Mouse (Mus musculus): Measurements from ENCODE around the gene Dmtf1.
A peak's percentile ranks its signal among the peaks of the same experiment; 100 is the strongest.

The Dmtf1 gene

DNA sequence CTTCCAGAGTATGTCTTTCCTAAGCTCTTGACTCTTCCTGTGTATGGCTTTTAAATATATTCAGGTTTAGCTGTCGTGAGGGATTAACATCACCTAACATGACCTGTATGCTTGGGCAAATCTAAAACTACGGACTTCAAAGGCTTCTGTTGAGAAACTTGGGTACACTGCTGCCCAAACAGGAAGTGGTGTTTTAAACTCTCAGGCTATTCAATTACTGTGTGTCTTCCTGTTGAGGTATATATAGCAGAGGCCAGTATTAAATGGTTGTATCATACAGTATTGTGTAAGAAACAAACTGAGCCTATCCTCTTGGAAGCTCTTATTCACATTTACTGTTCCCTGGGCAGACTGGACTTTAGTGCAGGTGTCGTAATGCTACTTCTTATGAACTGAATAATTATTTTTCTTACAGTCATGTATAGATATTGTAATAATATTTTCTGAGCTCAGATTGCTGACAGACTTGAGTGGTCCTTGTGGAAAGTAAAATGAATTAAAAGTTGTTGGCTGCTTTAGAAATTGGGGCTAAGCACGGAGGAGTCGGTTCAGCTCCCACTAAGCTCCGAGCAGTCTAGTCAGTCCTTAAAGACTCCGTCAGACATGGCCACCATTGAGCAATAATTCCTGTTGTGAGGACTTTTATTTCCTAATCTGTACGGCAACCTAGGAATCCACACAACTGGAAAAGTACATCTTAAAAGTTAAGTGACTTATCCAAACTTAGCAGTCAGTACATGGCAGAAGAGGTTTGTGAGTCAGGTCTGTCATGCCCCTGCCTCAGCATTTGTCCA lies 54.1 kb downstream of the Dmtf1 start:
- no peak for DNase-seq

GRCm38 (mm10) chr5:9106806-9107205 lies 54.8 kb downstream of the Dmtf1 start:
- DNase-seq = no peak

DNA sequence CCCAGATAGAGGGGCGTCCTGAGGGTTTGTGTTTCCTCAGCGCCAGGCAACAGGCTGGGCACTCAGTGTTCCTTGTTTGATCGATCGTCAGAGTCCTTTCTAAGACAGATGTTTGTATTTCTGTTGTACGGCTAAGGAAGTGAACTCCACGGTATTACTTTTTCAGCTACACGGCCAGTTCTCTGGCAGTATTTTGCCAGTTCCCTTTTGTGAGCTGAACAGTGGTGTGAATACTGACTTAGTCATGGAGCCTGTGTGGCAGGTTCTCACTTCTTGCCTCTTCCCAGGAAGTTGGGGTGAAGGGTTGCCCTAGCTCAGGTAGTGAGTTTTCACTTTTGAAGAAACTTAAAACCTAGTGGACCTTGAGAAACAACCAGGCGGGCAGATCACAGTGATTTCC lies 57.6 kb downstream of the Dmtf1 start:
- no peak for DNase-seq

DNA sequence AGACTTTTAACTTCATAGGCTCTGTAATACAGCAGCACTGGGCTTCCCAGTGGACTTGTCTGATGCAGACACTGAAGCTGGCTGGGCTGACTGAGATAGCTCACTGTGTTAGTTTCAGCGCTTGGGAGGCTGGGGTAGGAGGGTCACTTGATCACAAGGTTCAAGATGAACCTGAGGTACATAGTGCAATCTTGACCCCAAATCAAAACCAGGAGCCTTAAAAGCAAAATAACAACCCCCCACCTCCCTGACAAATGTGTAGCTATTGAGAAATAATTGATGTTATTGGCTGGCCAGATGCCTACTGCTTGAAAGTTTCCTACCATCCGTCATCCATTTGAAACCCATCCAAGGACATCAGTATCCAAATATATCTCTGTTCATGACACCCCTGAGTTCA lies 58.9 kb downstream of the Dmtf1 start:
- no peak for DNase-seq

DNA sequence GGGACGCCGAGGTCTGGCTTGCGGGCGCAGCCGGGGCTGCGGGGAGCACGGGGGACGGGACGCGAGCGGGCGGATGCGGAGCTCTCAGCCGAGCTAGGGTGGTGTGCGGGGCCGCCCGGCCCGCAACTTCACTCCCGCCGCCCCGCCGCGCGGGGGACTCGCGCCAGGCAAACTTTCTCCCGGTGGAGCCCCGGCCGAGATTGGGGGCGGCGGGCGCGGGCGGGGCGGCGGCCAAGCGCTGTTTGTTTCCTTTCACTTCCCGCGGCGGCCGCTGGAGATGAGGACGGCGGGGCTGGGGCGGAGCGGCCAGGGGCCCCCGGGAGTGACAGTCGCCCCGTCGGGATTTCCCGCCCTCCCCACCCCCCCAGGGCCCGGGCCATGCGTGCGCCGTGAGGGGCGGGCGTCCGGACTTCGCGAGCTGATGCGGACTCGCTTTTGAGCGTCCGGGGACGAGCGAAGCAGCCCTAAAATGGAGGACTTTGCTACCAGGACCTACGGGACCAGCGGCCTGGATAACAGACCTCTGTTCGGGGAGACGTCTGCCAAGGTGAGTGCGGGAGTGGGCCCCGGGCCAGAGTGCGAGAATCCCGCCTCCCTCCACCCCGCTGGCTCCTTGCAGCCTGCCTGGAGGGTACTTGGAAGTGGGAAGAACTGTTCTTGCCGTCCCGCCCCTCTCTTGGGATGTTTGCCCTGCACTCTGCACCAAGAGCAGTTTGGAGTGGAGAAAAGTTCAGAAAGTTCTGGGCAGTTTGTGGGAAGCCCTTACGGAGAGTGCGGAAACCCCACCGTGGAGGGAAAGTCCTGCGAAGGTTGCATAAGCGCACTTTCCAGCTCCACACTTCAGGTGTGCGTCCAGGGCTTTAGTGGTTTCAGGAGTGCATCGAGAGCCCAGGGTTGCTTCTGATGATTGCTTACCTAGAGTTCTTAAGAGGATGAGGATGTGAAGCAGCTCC lies 60.5 kb downstream of the Dmtf1 start:
- DNase-seq = no peak

DNA sequence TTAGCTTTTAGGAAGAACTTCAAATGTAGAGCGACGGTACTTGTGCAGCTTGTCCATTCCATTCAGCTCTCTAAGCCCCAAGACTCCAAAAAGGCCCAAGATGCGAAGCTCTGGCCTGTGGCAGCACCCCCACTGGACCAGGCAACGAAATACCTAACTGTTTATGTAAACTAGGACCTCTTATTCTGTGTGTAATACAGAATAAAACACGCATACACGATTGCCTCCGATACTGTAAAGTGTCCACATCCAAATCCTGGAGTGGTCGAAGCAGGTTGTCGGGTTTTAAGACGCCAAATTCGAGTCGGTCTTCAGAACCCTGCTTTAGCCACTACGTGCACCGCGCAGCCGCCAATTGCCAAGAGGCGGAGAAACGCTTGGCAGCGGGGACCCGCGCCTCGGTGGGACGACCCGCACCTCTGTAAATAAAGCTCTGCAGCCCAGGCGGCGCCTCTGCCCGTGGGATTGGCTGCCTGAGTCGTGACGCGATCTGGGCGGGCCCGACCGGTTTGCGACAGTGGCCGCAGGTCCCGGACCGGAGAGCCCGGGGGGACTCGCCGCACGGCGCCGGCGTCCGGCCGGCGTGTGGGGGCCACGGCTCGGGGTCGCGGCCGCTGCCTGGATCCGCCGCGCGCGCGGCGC lies 61.2 kb downstream of the Dmtf1 start, which contains the start of gene Tmem243:
Gene Tmem243 (plus strand): TSS at position 462 of the 642 bp plus-strand sequence.
- DNase-seq = peak; percentile 81

GRCm38 (mm10) chr5:9093490-9093889 lies 68.1 kb downstream of the Dmtf1 start:
- no peak for DNase-seq

GRCm38 (mm10) chr5:9092716-9093115 lies 68.9 kb downstream of the Dmtf1 start:
- DNase-seq = no peak

DNA sequence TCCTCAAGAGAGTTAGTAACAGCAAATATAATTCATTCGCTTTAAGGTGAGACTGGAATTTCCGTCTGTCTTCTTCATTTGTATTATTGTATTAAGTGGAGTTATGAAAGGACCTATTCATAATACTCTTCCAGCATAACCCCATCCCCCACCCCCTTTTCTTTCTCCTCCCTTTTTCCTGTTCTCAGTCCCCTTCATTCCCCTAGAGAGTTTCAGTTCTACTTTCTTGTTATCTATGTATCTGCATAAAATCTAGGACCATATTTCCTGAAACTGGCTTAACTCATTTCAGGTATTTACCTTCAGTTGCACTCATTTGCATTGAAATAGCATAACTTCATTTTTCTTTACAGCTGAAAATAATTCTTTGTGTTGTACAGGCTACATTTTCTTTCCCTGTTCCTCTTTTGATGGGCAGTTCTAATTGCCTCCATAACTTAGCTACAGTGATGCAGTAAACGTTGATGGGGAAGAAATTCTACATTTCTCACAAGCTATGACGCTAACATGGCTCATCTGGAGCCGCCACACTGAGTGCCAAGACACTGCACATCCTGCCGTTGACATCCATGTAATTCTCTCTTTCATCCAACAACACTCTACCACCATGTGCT lies 71.0 kb downstream of the Dmtf1 start:
- DNase-seq = no peak

DNA sequence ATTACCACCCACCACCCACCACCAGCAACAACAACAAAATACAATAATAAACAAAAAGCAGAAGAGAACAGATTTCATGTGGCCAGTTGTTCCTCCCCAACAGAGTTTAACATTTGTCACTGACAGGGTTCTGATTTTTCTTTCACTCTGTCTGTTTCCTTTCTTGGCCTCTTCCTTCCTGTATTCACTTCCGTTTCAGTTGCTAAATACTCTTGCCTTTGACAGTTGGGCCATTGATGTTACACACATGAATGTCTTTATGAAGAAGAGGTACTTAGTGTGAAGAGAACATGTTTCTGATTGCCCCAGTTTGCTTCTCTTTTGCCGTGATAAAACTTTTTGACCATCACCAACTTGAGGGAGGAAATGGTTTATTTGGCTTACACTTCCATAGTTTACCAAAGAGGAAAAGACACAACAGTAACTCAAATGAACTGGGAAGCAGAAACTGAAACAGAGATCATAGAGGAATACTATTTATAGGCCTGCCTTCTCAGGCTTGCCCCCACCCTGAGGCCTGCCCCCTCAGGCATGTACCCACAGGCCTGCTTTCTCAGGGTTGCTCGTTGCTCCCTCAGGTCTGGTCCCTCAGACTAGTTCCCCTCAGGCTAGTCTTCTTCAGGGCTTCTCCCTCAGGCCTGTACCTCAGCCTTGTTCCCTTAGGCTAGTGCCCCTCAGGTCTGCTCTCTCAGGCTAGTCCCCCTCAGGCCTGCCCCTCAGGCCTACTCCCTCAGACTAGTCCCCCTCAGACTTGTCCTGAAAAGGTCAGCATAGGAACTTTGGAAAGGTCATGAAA lies 74.5 kb downstream of the Dmtf1 start:
- peak; percentile 26 for DNase-seq

DNA sequence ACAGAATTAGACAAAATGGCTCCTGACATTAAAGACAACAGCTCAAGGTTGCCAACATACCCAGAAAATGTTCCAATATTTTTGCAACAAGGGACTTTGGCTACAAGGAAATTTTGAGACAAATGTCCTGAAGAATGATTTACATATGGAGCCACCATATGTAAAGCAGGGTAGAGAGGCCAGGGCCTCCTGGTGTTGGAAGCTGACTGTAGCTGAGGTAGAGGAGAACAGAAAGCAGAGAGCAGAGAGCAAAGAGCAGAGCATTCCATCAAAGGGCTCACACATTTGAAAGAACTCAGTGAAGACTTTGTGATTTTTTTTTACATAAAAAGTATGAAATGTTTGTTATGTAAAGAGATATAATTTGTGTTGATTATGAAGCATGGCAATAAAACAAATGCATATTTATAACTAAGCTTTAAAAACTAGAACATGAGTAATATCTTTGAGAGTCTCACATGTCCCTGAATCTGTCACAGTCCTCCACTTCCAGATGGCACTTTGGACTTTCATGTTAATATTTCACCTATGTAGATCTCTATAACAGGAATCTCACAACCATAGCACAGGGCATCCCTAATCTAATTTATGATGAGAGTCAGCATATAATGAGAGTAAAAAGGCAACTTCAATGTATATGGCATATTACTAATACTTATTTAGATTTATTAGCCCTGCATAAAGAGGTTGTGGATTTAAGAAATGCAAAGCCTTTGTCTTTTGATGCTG lies 81.6 kb downstream of the Dmtf1 start:
- DNase-seq = no peak

GRCm38 (mm10) chr5:9073177-9073854 lies 88.3 kb downstream of the Dmtf1 start:
- DNase-seq = no peak

GRCm38 (mm10) chr5:9071360-9071759 lies 90.2 kb downstream of the Dmtf1 start:
- no peak for DNase-seq

- DNase-seq = no peak
These were observed 91.9 kb downstream of the Dmtf1 start for GRCm38 (mm10) chr5:9069599-9070209.

DNA sequence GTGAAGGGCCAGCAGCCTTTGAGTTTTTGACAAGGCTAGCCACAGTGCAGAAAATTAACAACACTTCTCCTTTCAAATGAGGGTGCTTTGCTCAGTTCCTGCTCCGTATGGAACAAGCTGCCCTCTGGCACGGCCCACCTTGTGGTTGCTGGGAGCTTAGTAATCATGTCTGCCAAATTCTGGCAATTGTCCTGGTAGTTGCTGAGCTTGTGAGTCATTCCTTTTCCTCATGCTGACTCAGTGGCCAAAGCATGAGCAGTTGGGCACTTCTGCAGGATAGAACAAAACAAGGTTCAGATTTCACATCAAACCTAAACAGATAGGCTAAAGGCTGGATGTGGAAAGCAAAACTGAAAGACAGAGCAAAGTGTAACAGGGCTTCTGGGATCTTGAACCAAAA lies 92.7 kb downstream of the Dmtf1 start:
- no peak for DNase-seq
